9 mouse cellular contexts compared by ENCODE assay signal in the genomic region with DNA sequence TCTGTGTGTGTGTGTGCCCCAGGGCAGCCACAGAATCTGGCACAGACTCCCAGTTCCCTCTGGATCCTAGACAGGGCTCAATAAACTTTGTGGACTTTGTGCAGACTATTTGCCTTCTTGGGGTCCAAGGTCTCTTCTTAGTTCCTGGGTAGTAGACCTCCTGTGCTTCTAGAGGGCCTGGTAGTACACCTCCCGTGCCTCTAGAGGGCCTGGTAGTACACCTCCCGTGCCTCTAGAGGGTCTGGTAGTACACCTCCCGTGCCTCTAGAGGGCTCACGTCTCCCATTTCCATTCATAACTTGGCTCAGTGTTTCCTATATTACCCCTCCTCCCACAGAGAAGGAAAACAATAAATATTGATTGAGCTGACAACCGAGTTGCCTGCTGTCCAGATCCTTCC. TPM values are rescaled to one million over a fixed set of nuclear protein-coding genes. Genes with fewer than 3 reads are reported as not detected.
DNase-seq lines count a peak whose midpoint lies in the region; ATAC-seq and TF ChIP-seq lines count a peak whose summit lies in the region.
"Had no signal": no experiment of that assay in that cellular context is flagged by ENCODE, and none has a peak within 500 bp of the region (broad histone marks: within the 10 kb centered on the region; RNA-seq: fewer than 3 reads in every experiment).

No protein-coding gene starts in this region.

- peaks cover 6% of the 10 kb centered on the region for H3K4me1 ChIP-seq in ES-Bruce4 (ENCODE audit: control insufficient read depth, insufficient read depth, low read length)
- H3K4me1 ChIP-seq in intestine, embryonic 14.5 days (replicated peaks; ENCODE audit: control insufficient read depth, insufficient read depth, low read length), result no peaks in the 10 kb centered on the region

- no peak overlapping the region for H3K4me2 ChIP-seq in intestine, embryonic 14.5 days (ENCODE audit: low read length)
- H3K4me2 ChIP-seq: heart, embryonic 15.5 days had no signal

- no peak overlapping the region for H3K9ac ChIP-seq in ES-Bruce4 (ENCODE audit: low read depth, poor library complexity, severe bottlenecking)
- no peak overlapping the region for H3K9ac ChIP-seq in intestine, embryonic 14.5 days (ENCODE audit: low read length)
- H3K9ac ChIP-seq: heart, embryonic 15.5 days had no signal

- no peak overlapping the region for H3K4me3 ChIP-seq in left cerebral cortex, adult 2 months
- H3K4me3 ChIP-seq in ES-Bruce4 (ENCODE audit: low read depth, low read length), result no peak overlapping the region
- H3K4me3 ChIP-seq in intestine, embryonic 14.5 days (ENCODE audit: low read depth, low read length), result no peak overlapping the region
- H3K4me3 ChIP-seq: heart, embryonic 15.5 days had no signal

- intact Hi-C loops in left cerebral cortex, adult 2 months (cut with DNase I), result no loop called here

- H3K9me3 ChIP-seq in ES-Bruce4 (replicated peaks; ENCODE audit: control insufficient read depth, insufficient read depth, low read length, poor library complexity, severe bottlenecking), result no peaks in the 10 kb centered on the region
- H3K9me3 ChIP-seq in intestine, embryonic 14.5 days (ENCODE audit: control insufficient read depth, low read length), result no peaks in the 10 kb centered on the region
- H3K9me3 ChIP-seq: heart, embryonic 15.5 days had no signal

- 24% methylated on average over 5 of the region's 5 CpGs for WGBS in intestine, embryonic 14.5 days

- DNase-seq in left cerebral cortex, adult 2 months (ENCODE audit: extremely low spot score in 1 of 2, low spot score in 2 of 2), result no peak
- no peak for DNase-seq in left cerebral cortex, adult 8-10 months (ENCODE audit: low spot score in 2 of 2)
- DNase-seq in T-cell, adult 2 months (ENCODE audit: low spot score), result peak; percentile 46
- DNase-seq in intestine, embryonic 14.5 days (ENCODE audit: low spot score), result peak; percentile 62
- peak; percentile 53 for DNase-seq in lung, postnatal 25 days (ENCODE audit: low spot score)
- peak; percentile 26 to 55 for DNase-seq in urinary bladder, postnatal 36 days (ENCODE audit: low spot score in 2 of 2)

- peak; percentile 68 for ATAC-seq in intestine, embryonic 14.5 days (replicated peaks; ENCODE audit: low FRiP score, low TSS enrichment, low read depth)

- no peak for TF ChIP-seq EP300 in ES-Bruce4 (IDR thresholded peaks at IDR 0.05; ENCODE audit: insufficient read depth, low read depth, low read length)

- TF ChIP-seq POLR2A in ES-Bruce4 (IDR thresholded peaks at IDR 0.05; ENCODE audit: insufficient read depth, low read length), result no peak

- peak; percentile 73 for TF ChIP-seq CTCF in left cerebral cortex, adult 2 months (IDR thresholded peaks at IDR 0.05)
- peak; percentile 93 for TF ChIP-seq CTCF in ES-Bruce4 (IDR thresholded peaks at IDR 0.05; ENCODE audit: low read depth, low read length)

- H3K27ac ChIP-seq in left cerebral cortex, adult 2 months, result no peak overlapping the region
- no peak overlapping the region for H3K27ac ChIP-seq in ES-Bruce4 (ENCODE audit: insufficient read depth, low read length)
- no peak overlapping the region for H3K27ac ChIP-seq in intestine, embryonic 14.5 days (ENCODE audit: low read depth)
- H3K27ac ChIP-seq: heart, embryonic 15.5 days had no signal

- no peaks in the 10 kb centered on the region for H3K36me3 ChIP-seq in ES-Bruce4 (ENCODE audit: control insufficient read depth, insufficient read depth, low read length, poor library complexity, severe bottlenecking)
- no peaks in the 10 kb centered on the region for H3K36me3 ChIP-seq in intestine, embryonic 14.5 days (ENCODE audit: control insufficient read depth, insufficient read depth, low read length)
- H3K36me3 ChIP-seq: heart, embryonic 15.5 days had no signal

- H3K27me3 ChIP-seq in ES-Bruce4 (ENCODE audit: control insufficient read depth, insufficient read depth, low read length, poor library complexity, severe bottlenecking), result no peaks in the 10 kb centered on the region
- H3K27me3 ChIP-seq in intestine, embryonic 14.5 days (replicated peaks; ENCODE audit: control insufficient read depth, insufficient read depth, low read length), result no peaks in the 10 kb centered on the region
- H3K27me3 ChIP-seq: heart, embryonic 15.5 days had no signal

RNA-seq across cellular contexts. Expression of a gene that starts 4.9 kb away (rescaled TPM):
- 1 to 10 TPM in 1 of 2 experiments, under 1 TPM in 1; 0.87 to 1.5 TPM for total RNA-seq in left cerebral cortex, adult 2 months (2021)
- total RNA-seq in left cerebral cortex, adult 8-10 months (2022), result 1 to 10 TPM in 3 of 4 experiments, under 1 TPM in 1; 1.00 to 1.6 (median 1.2) TPM
- 0.33 TPM in 1 of 2 replicates, not detected in the other for polyA plus RNA-seq in ES-Bruce4 (2011; ENCODE audit: insufficient read depth, insufficient read length, low read depth, missing spikeins)
- 0.11 and 0.12 TPM in 2 replicates for polyA plus RNA-seq in intestine, embryonic 14.5 days (2014; fragmentation: Nextera tagmentation; extraction: Ambion mirVana)

RNA-seq across cellular contexts. Expression of a gene that starts 10.4 kb away (rescaled TPM):
- not detected for total RNA-seq in left cerebral cortex, adult 2 months (2021)
- total RNA-seq in left cerebral cortex, adult 8-10 months (2022), result not detected
- 0.46 TPM in 1 of 2 replicates, not detected in the other for polyA plus RNA-seq in ES-Bruce4 (2011; ENCODE audit: insufficient read depth, insufficient read length, low read depth, missing spikeins)
- polyA plus RNA-seq in intestine, embryonic 14.5 days (2014; fragmentation: Nextera tagmentation; extraction: Ambion mirVana), result not detected in 2 replicates
- polyA plus RNA-seq: heart, embryonic 15.5 days; neural tube, embryonic 14.5 days had no signal

RNA-seq across cellular contexts. Expression of a gene that starts 23.8 kb away (rescaled TPM):
- total RNA-seq in left cerebral cortex, adult 2 months (2021), result 1 to 10 TPM; 1.3 TPM
- total RNA-seq in left cerebral cortex, adult 8-10 months (2022), result under 1 TPM in 1 of 4 experiments, not detected in 3; 0.41 TPM
- 4.6 and 7.0 TPM in 2 replicates for polyA plus RNA-seq in ES-Bruce4 (2011; ENCODE audit: insufficient read depth, insufficient read length, low read depth, missing spikeins)
- 0.36 and 0.66 TPM in 2 replicates for polyA plus RNA-seq in intestine, embryonic 14.5 days (2014; fragmentation: Nextera tagmentation; extraction: Ambion mirVana)

RNA-seq across cellular contexts. Expression of a gene that starts 39.9 kb away (rescaled TPM):
- total RNA-seq in left cerebral cortex, adult 2 months (2021), result 10 to 100 TPM; 14.5 to 17.1 TPM
- 10 to 100 TPM; 12.0 to 18.7 (median 13.8) TPM for total RNA-seq in left cerebral cortex, adult 8-10 months (2022)
- polyA plus RNA-seq in ES-Bruce4 (2011; ENCODE audit: insufficient read depth, insufficient read length, low read depth, missing spikeins), result 13.4 and 15.3 TPM in 2 replicates
- polyA plus RNA-seq in intestine, embryonic 14.5 days (2014; fragmentation: Nextera tagmentation; extraction: Ambion mirVana), result 13.6 and 15.9 TPM in 2 replicates

RNA-seq across cellular contexts. Expression of a gene that starts 40.2 kb away (rescaled TPM):
- total RNA-seq in left cerebral cortex, adult 2 months (2021), result 10 to 100 TPM; 10.7 to 11.4 TPM
- 10 to 100 TPM in 3 of 4 experiments, 1 to 10 TPM in 1; 10.0 to 16.0 (median 13.3) TPM for total RNA-seq in left cerebral cortex, adult 8-10 months (2022)
- polyA plus RNA-seq in ES-Bruce4 (2011; ENCODE audit: insufficient read depth, insufficient read length, low read depth, missing spikeins), result 4.0 and 5.2 TPM in 2 replicates
- polyA plus RNA-seq in intestine, embryonic 14.5 days (2014; fragmentation: Nextera tagmentation; extraction: Ambion mirVana), result 68.7 and 79.4 TPM in 2 replicates

Comparison
In these comparisons a context has a peak if more than half of its experiments do, and no peak if none do; other contexts are left out.
1. DNase-seq: peak in T-cell, adult 2 months (single experiment), intestine, embryonic 14.5 days (single experiment), lung, postnatal 25 days (single experiment) and urinary bladder, postnatal 36 days (2 of 2); none in left cerebral cortex, adult 2 months (0 of 2) and left cerebral cortex, adult 8-10 months (0 of 2).